Mouse (Mus musculus) brain, embryonic 14.5 days (tissue): ENCODE measurements around the gene Fndc3c1. TPM values are rescaled to one million over a fixed set of nuclear protein-coding genes. Genes with fewer than 3 reads are reported as not detected.

Experiments
- DNase-seq: peaks from one replicate; pipeline ENCODE4 v3.0.0-alpha.2; 2011; ENCODE audit warnings: low read depth
- CTCF ChIP-seq: fragments of 200-500 bp; IDR thresholded peaks from 2 replicates; pipeline ENCODE4 v1.5.1; 2012; ENCODE audit warnings: inconsistent platforms, mild to moderate bottlenecking, moderate library complexity, borderline replicate concordance; ENCODE audit not compliant: insufficient read depth, insufficient read length; ENCODE audit errors: extremely low read depth
- POLR2A ChIP-seq: fragments of 200-500 bp; IDR thresholded peaks from 2 replicates; pipeline ENCODE4 v1.6.1; 2012; ENCODE audit warnings: mild to moderate bottlenecking, inconsistent platforms, borderline replicate concordance; ENCODE audit not compliant: poor library complexity, insufficient read depth, insufficient read length, severe bottlenecking; ENCODE audit errors: extremely low read depth
- polyA plus RNA-seq: library from polyadenylated mRNA; depleted of rRNA; stranded (reverse); fragments of >200 nt; gene quantifications from 2 replicates; pipeline ENCODE4 v1.2.3, GENCODE M21; 2012; rRNA removed

The Fndc3c1 gene
- 0.95 and 1.5 TPM in 2 replicates for polyA plus RNA-seq

DNA sequence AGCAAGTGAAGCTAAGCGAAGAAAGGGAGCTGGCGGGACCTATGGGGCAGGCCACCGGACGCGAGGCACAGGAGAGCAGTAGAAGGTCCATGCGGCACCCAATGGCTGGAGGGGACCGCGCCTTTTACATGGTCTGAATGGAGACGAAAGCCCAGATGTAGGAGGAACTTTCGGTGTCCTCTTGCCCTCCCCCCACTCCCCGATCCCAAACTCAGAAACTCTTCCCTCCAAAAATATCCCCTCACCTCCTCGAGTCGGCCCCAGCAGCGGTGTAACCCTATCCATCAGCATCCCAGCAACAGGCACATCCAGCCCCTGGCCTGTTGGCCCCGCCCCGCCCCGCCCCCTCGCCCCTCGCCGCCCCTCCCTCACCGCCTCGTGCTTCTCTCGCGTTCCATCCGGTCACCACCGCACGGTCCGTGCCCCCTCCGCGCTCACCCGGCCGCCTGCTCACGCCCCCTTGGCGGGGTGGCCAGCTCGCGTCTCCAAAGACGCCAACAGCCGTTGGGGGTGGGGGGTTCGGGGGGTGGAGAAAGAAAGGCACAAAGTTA lies at the start of gene Fndc3c1:
Gene Fndc3c1, minus strand, starts transcription at position 301 of the 551 bp plus-strand sequence.
- TF ChIP-seq CTCF (no peak), POLR2A (no peak)
- peak; percentile 38 for DNase-seq

DNA sequence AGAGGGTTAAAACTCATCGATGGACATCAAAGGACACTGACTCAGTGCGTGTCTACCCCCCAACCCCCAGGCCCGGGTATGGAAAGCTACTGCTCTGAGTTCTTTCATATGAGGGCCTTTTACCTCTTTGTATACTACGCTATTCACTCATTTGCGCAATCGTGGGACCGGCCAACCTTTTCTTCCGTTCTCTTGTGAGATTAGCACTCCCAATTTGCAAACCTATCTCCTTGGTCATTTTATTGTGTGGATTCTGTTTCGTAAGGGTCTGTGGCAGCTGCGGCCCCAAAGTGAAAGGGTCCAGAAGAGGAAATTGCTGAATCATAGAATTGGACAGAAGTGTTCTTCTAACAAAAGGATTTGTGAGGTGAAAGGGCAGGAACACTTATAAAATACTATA lies 1.2 kb upstream of the Fndc3c1 start:
- TF ChIP-seq POLR2A, result no peak
- TF ChIP-seq CTCF, result no peak
- DNase-seq, result no peak

DNA sequence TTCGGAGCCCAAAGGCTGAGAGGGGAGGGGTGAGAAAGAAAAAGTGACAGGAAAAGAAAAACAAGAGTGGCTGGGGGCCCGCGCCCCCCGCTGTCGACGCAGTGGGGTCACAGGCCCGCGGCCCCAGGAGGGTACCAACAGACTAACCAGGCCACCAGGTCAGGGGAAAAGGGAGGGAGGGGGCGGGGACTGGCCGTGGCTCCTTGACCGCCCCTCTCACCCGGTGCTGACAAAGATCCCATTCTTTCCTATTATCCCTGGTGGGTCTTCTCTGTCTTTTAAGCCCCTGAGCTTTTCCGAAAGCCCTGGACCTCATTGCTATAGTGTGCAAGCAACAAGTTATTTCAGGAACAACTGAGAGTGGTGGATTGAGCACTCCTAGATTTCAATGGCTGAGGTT lies 470 bp upstream of the Fndc3c1 start:
- no peak for TF ChIP-seq CTCF
- TF ChIP-seq POLR2A, result no peak
- peak; percentile 3 for DNase-seq

- peak; percentile 8 for DNase-seq
Measured at GRCm38 (mm10) chrX:106479891-106480290, 5.3 kb downstream of the Fndc3c1 start.

GRCm38 (mm10) chrX:106385304-106385703 lies 99.9 kb downstream of the Fndc3c1 start:
- no peak for TF ChIP-seq POLR2A
- no peak for TF ChIP-seq CTCF
- DNase-seq, result peak; percentile 42

GRCm38 (mm10) chrX:106380608-106381007 lies 104.6 kb downstream of the Fndc3c1 start:
- TF ChIP-seq CTCF (no peak), POLR2A (no peak)
- no peak for DNase-seq

Other genes starting within 250 kb of the Fndc3c1 start
- gene Fnd3c2, start 230.0 kb downstream of the Fndc3c1 start, polyA plus RNA-seq, result 0.01 TPM in 1 of 2 replicates, not detected in the other
- gene Gm5127, start 97.8 kb upstream of the Fndc3c1 start, polyA plus RNA-seq, result 0.33 and 0.37 TPM in 2 replicates
- gene Cysltr1, start 118.3 kb upstream of the Fndc3c1 start, polyA plus RNA-seq, result 0.28 and 0.36 TPM in 2 replicates